Mouse (Mus musculus) stomach, postnatal 0 days (tissue): Measurements from ENCODE around the gene Fmc1.

Experiments used
- CTCF ChIP-seq: IDR thresholded peaks from 2 replicates; pipeline ENCODE4 v1.5.1; 2016; ENCODE audit warnings: antibody characterized with exemption, low read depth, mild to moderate bottlenecking, moderate library complexity
- EP300 ChIP-seq: optimal IDR thresholded peaks from 2 replicates; pipeline ENCODE3; 2016; ENCODE audit warnings: antibody characterized with exemption

GRCm38 (mm10) chr6:38534640-38535365 lies 1.5 kb downstream of the Fmc1 start:
- TF ChIP-seq CTCF (peak; percentile 98), EP300 (no peak)
